Mouse (Mus musculus) liver, adult 2 months (tissue): ENCODE data around the gene Ralgapa1. TPM values are rescaled to one million over a fixed set of nuclear protein-coding genes. Genes with fewer than 3 reads are reported as not detected.

Experiments
- DNase-seq: peaks from one replicate; pipeline ENCODE4 v3.0.0-alpha.2; 2011; ENCODE audit warnings: low read depth, low spot score; ENCODE audit errors: extremely low read depth
- H3K27ac ChIP-seq: fragments of 200-500 bp; replicated peaks from 2 replicates; pipeline ENCODE4 v1.5.1; 2012; ENCODE audit warnings: low read depth, mild to moderate bottlenecking, control low read depth, inconsistent platforms, low read length; ENCODE audit not compliant: insufficient read depth
- H3K27me3 ChIP-seq: fragments of 200-500 bp; 2 replicates; pipeline ENCODE4 v1.6.1; 2012; ENCODE audit warnings: mild to moderate bottlenecking, moderate library complexity, low read length, inconsistent platforms; ENCODE audit not compliant: control insufficient read depth, insufficient read depth
- H3K36me3 ChIP-seq: fragments of 200-500 bp; 2 replicates; pipeline ENCODE4 v1.6.1; 2012; ENCODE audit warnings: low read length, inconsistent platforms; ENCODE audit not compliant: control insufficient read depth, insufficient read depth
- H3K4me1 ChIP-seq: fragments of 200-500 bp; 2 replicates; pipeline ENCODE4 v1.6.1; 2011; ENCODE audit warnings: low read length; ENCODE audit not compliant: control insufficient read depth, insufficient read depth
- H3K4me3 ChIP-seq: fragments of 200-500 bp; 2 replicates; pipeline ENCODE4 v1.5.1; 2011; ENCODE audit warnings: low read depth, mild to moderate bottlenecking, control low read depth, low read length, moderate library complexity; ENCODE audit not compliant: insufficient read depth
- H3K79me2 ChIP-seq: fragments of 200-500 bp; 2 replicates; pipeline ENCODE4 v1.6.1; 2012; ENCODE audit warnings: inconsistent platforms, mild to moderate bottlenecking, low read length, moderate library complexity; ENCODE audit not compliant: control insufficient read depth, insufficient read depth
- H3K9ac ChIP-seq: fragments of 200-500 bp; 2 replicates; pipeline ENCODE4 v1.6.1; 2012; ENCODE audit warnings: low read depth, mild to moderate bottlenecking, control low read depth, inconsistent platforms, low read length
- CTCF ChIP-seq: fragments of 200-500 bp; IDR thresholded peaks from 2 replicates; pipeline ENCODE4 v1.5.1; 2011; ENCODE audit warnings: low read depth, low read length, control low read depth
- POLR2A ChIP-seq: fragments of 200-500 bp; IDR thresholded peaks from 2 replicates; pipeline ENCODE4 v1.6.1; 2011; ENCODE audit warnings: low read length, control low read depth; ENCODE audit not compliant: insufficient read depth; ENCODE audit errors: extremely low read depth
- WGBS: fragments of 180-500 bp; shearing (Covaris S2); methylation state at CpG from one replicate; pipeline ENCODE4 v1.1.7; 2018; 5-methylcytosine and 5-hydroxymethylcytosine counted together
- polyA plus RNA-seq: library from polyadenylated mRNA; depleted of rRNA; stranded (reverse); fragments of >200 nt; gene quantifications from 2 replicates; pipeline ENCODE4 v1.2.3, GENCODE M21; 2012
- total RNA-seq: library from RNA; depleted of rRNA; stranded (reverse); fragments of >200 nt; gene quantifications from 2 replicates; pipeline ENCODE4 v1.2.3, GENCODE M21; 2014

Gene Ralgapa1
- total and polyA plus RNA-seq, 2 experiments, result 3.3 to 14.4 TPM

- TF ChIP-seq POLR2A (no peak), CTCF (no peak)
- 15% methylated on average over 6 of the region's 6 CpGs for WGBS
- H3K36me3 ChIP-seq, result no peaks in the 10 kb centered on the region
These were observed 247.2 kb downstream of the Ralgapa1 start for GRCm38 (mm10) chr12:55573794-55574193.

GRCm38 (mm10) chr12:55573089-55573488, 247.9 kb downstream of the Ralgapa1 start:
- Histone ChIP-seq H3K4me1 (no peaks in the 10 kb centered on the region), H3K4me3 (no peak overlapping the region), H3K27ac (no peak overlapping the region), H3K36me3 (no peaks in the 10 kb centered on the region), H3K27me3 (no peaks in the 10 kb centered on the region), H3K9ac (no peak overlapping the region), H3K79me2 (no peaks in the 10 kb centered on the region)
- TF ChIP-seq POLR2A, result no peak
- no peak for TF ChIP-seq CTCF
- DNase-seq, result no peak

More at GRCm38 (mm10) chr12:55573794-55574193, 247.2 kb downstream of the Ralgapa1 start:
- H3K27me3 ChIP-seq, result no peaks in the 10 kb centered on the region
- no peaks in the 10 kb centered on the region for H3K4me1 ChIP-seq
- no peak overlapping the region for H3K4me3 ChIP-seq
- no peak overlapping the region for H3K27ac ChIP-seq
- no peak for DNase-seq
- no peaks in the 10 kb centered on the region for H3K79me2 ChIP-seq
- H3K9ac ChIP-seq, result no peak overlapping the region

DNA sequence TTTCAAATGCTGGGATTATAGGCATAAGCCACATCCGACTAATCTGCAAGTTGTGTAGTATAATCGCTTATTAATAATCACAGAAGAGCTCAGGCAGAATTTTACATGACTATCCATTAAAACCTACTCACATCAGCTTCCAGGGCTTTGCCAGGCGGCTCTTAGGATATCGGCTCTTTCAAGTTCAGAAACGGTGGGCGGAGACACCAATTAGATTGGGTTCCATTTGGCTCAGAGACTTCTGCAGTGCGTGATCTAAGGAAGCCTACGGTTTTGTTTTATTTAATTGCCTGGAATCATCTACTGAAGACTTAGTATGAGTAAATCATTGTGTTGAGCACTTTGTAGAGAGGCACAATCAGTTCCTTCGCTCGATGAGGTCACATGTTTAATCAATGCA, 249.3 kb downstream of the Ralgapa1 start:
- 88% methylated on average over 10 of the region's 10 CpGs for WGBS
- no peaks in the 10 kb centered on the region for H3K27me3 ChIP-seq
- H3K9ac ChIP-seq, result no peak overlapping the region
- no peaks in the 10 kb centered on the region for H3K36me3 ChIP-seq
- no peaks in the 10 kb centered on the region for H3K79me2 ChIP-seq
- H3K27ac ChIP-seq, result no peak overlapping the region
- TF ChIP-seq POLR2A (no peak), CTCF (no peak)
- DNase-seq, result no peak
- H3K4me1 ChIP-seq, result no peaks in the 10 kb centered on the region
- no peak overlapping the region for H3K4me3 ChIP-seq

DNA sequence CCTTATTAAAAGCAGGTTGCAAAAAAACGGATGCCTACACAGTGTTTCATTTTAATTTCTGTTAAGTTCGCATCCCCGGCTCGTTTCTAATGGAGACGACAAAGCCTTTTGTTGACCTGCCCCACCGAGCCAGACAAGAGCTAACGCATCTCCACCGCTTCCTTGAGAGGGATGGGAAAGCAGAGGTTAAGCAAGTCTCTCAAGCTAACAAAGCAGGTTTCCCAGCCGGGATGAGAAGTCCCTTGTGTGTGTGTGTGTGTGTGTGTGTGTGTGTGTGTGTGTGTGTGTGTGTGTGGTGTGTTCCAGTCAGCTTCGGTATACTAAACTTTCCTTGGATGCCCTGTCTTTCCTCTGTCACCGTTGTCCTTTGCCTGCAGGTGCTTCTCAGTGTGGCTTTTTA, 249.8 kb downstream of the Ralgapa1 start:
- Histone ChIP-seq H3K79me2 (no peaks in the 10 kb centered on the region), H3K9ac (no peak overlapping the region), H3K36me3 (no peaks in the 10 kb centered on the region), H3K4me3 (no peak overlapping the region), H3K27me3 (no peaks in the 10 kb centered on the region), H3K27ac (no peak overlapping the region), H3K4me1 (no peaks in the 10 kb centered on the region)
- WGBS, result 82% methylated on average over 11 of the region's 11 CpGs
- TF ChIP-seq CTCF, result no peak
- TF ChIP-seq POLR2A, result no peak
- DNase-seq, result no peak

GRCm38 (mm10) chr12:55570646-55571045, 250.3 kb downstream of the Ralgapa1 start:
- H3K4me3 ChIP-seq, result no peak overlapping the region
- TF ChIP-seq CTCF, result no peak
- TF ChIP-seq POLR2A, result no peak
- DNase-seq, result no peak
- H3K79me2 ChIP-seq, result no peaks in the 10 kb centered on the region
- no peaks in the 10 kb centered on the region for H3K36me3 ChIP-seq
- 84% methylated on average over 9 of the region's 9 CpGs for WGBS
- no peak overlapping the region for H3K9ac ChIP-seq
- H3K27ac ChIP-seq, result no peak overlapping the region
- no peaks in the 10 kb centered on the region for H3K4me1 ChIP-seq
- H3K27me3 ChIP-seq, result no peaks in the 10 kb centered on the region

- no peak for TF ChIP-seq CTCF
- TF ChIP-seq POLR2A, result no peak
- Histone ChIP-seq H3K4me1 (no peaks in the 10 kb centered on the region), H3K4me3 (no peak overlapping the region), H3K36me3 (no peaks in the 10 kb centered on the region), H3K27me3 (0 out of 2 replicates have a peak, but pooled peaks cover 2% of the 10 kb centered on the region), H3K79me2 (no peaks in the 10 kb centered on the region), H3K27ac (no peak overlapping the region), H3K9ac (no peak overlapping the region)
- WGBS, result 43% methylated on average over 6 of the region's 6 CpGs
- DNase-seq, result peak; percentile 13
These were observed 251.3 kb downstream of the Ralgapa1 start for GRCm38 (mm10) chr12:55569676-55570075.
